Mouse (Mus musculus): Measurements from ENCODE around the gene Fancm.
A peak's percentile ranks its signal among the peaks of the same experiment; 100 is the strongest.
"Not testable (repeated sequence)": the region's sequence is repeated elsewhere in the genome, so short reads cannot be mapped to it uniquely, and the experiment has no call there.

Fancm gene

GRCm38 (mm10) chr12:65119451-65119850 lies 44.0 kb downstream of the Fancm start:
- DNase-seq (ENCODE audit: low spot score), result no peak

- not testable (repeated sequence) for DNase-seq (ENCODE audit: low spot score)
Measured at GRCm38 (mm10) chr12:65136121-65136520, 60.7 kb downstream of the Fancm start.

- DNase-seq (ENCODE audit: low spot score), result peak; percentile 97
Measured at GRCm38 (mm10) chr12:65172021-65172951, 96.9 kb downstream of the Fancm start, which contains the start of gene Mis18bp1. TSS of gene Mis18bp1 (minus strand) at chr12:65172604.

- not testable (repeated sequence) for DNase-seq (ENCODE audit: low spot score)
Measured at GRCm38 (mm10) chr12:65172959-65173358, 97.6 kb downstream of the Fancm start.

GRCm38 (mm10) chr12:65173736-65174135 lies 98.3 kb downstream of the Fancm start:
- no peak for DNase-seq (ENCODE audit: low spot score)
